Mouse (Mus musculus) G1E (cell line): Measurements from ENCODE around the gene Snupn. TPM values are rescaled to one million over a fixed set of nuclear protein-coding genes. Genes with fewer than 3 reads are reported as not detected.

Experiments used
- ATAC-seq: 2 replicates; pipeline ENCODE4 v1.8.0; 2016; ENCODE audit warnings: mild to moderate bottlenecking; ENCODE audit not compliant: insufficient number of reproducible peaks, poor library complexity, low FRiP score, severe bottlenecking; ENCODE audit errors: extremely low read depth
- DNase-seq: peaks from one replicate; pipeline ENCODE4 v3.0.0; 2012; ENCODE audit warnings: low spot score
- H3K27me3 ChIP-seq: 2 replicates; pipeline ENCODE4 v1.6.1; 2012; ENCODE audit warnings: mild to moderate bottlenecking, low read length, inconsistent platforms; ENCODE audit not compliant: insufficient read depth
- H3K36me3 ChIP-seq: replicated peaks from 2 replicates; pipeline ENCODE3; 2012; ENCODE audit warnings: mild to moderate bottlenecking, inconsistent platforms
- H3K4me1 ChIP-seq: 2 replicates; pipeline ENCODE4 v1.6.1; 2012; ENCODE audit warnings: low read depth, low read length, inconsistent platforms, mixed read lengths; ENCODE audit not compliant: insufficient read depth
- H3K4me3 ChIP-seq: 2 replicates; pipeline ENCODE4 v1.5.1; 2012; ENCODE audit warnings: low read depth, mild to moderate bottlenecking, inconsistent platforms, low read length, moderate library complexity, mixed read lengths
- H3K9me3 ChIP-seq: replicated peaks from 2 replicates; pipeline ENCODE4 v1.6.1; 2012; ENCODE audit warnings: inconsistent platforms
- CTCF ChIP-seq: IDR thresholded peaks from 2 replicates; pipeline ENCODE4 v1.5.1; 2012; ENCODE audit warnings: low read depth, low read length, inconsistent platforms, mixed read lengths
- GATA1 ChIP-seq: IDR thresholded peaks from 2 replicates; pipeline ENCODE4 v1.6.1; 2012; ENCODE audit warnings: borderline replicate concordance, low read length, inconsistent platforms, mixed read lengths
- GATA2 ChIP-seq: IDR thresholded peaks from 2 replicates; pipeline ENCODE4 v1.6.1; 2012; ENCODE audit warnings: low read depth, low read length, inconsistent platforms, borderline replicate concordance
- POLR2AphosphoS5 ChIP-seq: IDR thresholded peaks from 2 replicates; pipeline ENCODE4 v1.6.1; 2012; ENCODE audit warnings: low read depth, low read length, inconsistent platforms; ENCODE audit not compliant: insufficient replicate concordance
- TAL1 ChIP-seq: conservative IDR thresholded peaks from 2 replicates; pipeline ENCODE4 v1.6.1; 2012; ENCODE audit warnings: low read depth, low read length, inconsistent platforms, mixed read lengths
- polyA plus RNA-seq: library from polyadenylated mRNA; stranded (reverse); fragments of >175 nt; gene quantifications from 2 replicates; pipeline ENCODE4 v1.2.3, GENCODE M21; 2012
- total RNA-seq, 2 experiments: library from RNA; stranded (forward) in 1 of 2; stranded (reverse) in 1 of 2; fragments of 200-1000 nt in 1 of 2; fragments of >200 nt in 1 of 2; fragmentation: Nextera tagmentation in 1 of 2; gene quantifications; 2 replicates each; pipeline ENCODE4 v1.2.3; 2014 to 2017

Snupn gene
- total and polyA plus RNA-seq, 3 experiments: 2.4 to 19.2 (median 18.7) TPM

GRCm38 (mm10) chr9:57003011-57003410 lies 52.3 kb downstream of the Snupn start:
- H3K9me3 ChIP-seq: no peaks in the 10 kb centered on the region
- peaks cover 44% of the 10 kb centered on the region for H3K36me3 ChIP-seq
- DNase-seq: no peak
- no peaks in the 10 kb centered on the region for H3K27me3 ChIP-seq
- H3K4me3 ChIP-seq: no peak overlapping the region
- H3K4me1 ChIP-seq: peaks cover 8% of the 10 kb centered on the region
- no peak for TF ChIP-seq GATA2
- TF ChIP-seq TAL1: no peak
- TF ChIP-seq CTCF: no peak
- no peak for TF ChIP-seq GATA1
- TF ChIP-seq POLR2AphosphoS5: no peak
- ATAC-seq: no peak

- ATAC-seq (no peak), DNase-seq (no peak)
- H3K4me3 ChIP-seq: no peak overlapping the region
- peaks cover 39% of the 10 kb centered on the region for H3K36me3 ChIP-seq
- TF ChIP-seq TAL1 (no peak), GATA2 (no peak), POLR2AphosphoS5 (no peak), GATA1 (no peak), CTCF (no peak)
- no peaks in the 10 kb centered on the region for H3K27me3 ChIP-seq
- H3K9me3 ChIP-seq: peaks cover 4% of the 10 kb centered on the region; the same call in 1 of the 2 replicates
- H3K4me1 ChIP-seq: no peaks in the 10 kb centered on the region
Observed at GRCm38 (mm10) chr9:57012393-57012792, 61.7 kb downstream of the Snupn start.

DNA sequence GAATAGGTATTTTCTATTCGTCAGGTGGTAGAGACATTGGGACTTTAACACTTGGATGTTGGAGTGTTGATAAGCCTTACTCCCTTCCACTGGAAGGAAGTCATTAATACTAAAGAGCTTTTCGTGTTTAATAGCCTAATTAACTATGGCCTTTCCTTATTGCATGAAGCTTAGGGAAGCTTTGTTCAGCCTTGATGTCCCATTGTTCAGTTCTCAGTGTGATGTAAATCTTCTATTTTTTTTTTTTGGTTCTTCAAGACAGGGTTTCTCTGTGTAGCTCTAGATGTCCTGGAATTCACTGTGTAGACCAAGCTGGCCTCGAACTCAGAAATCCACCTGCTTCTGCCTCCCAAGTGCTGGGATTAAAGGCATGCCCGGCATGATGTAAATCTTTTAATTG lies 62.2 kb downstream of the Snupn start:
- Histone ChIP-seq H3K4me1 (no peaks in the 10 kb centered on the region), H3K9me3 (peaks cover 4% of the 10 kb centered on the region; the same call in 1 of the 2 replicates), H3K4me3 (no peak overlapping the region), H3K36me3 (peaks cover 34% of the 10 kb centered on the region), H3K27me3 (no peaks in the 10 kb centered on the region)
- DNase-seq (no peak), ATAC-seq (no peak)
- no peak for TF ChIP-seq POLR2AphosphoS5
- TF ChIP-seq GATA2: no peak
- no peak for TF ChIP-seq CTCF
- no peak for TF ChIP-seq TAL1
- no peak for TF ChIP-seq GATA1

- Histone ChIP-seq H3K4me1 (no peaks in the 10 kb centered on the region), H3K9me3 (peaks cover 4% of the 10 kb centered on the region; the same call in 1 of the 2 replicates), H3K27me3 (no peaks in the 10 kb centered on the region), H3K36me3 (peaks cover 27% of the 10 kb centered on the region), H3K4me3 (no peak overlapping the region)
- DNase-seq: no peak
- TF ChIP-seq CTCF (no peak), GATA2 (no peak), GATA1 (no peak), POLR2AphosphoS5 (no peak), TAL1 (no peak)
- no peak for ATAC-seq
Observed at GRCm38 (mm10) chr9:57013756-57014155, 63.1 kb downstream of the Snupn start.

DNA sequence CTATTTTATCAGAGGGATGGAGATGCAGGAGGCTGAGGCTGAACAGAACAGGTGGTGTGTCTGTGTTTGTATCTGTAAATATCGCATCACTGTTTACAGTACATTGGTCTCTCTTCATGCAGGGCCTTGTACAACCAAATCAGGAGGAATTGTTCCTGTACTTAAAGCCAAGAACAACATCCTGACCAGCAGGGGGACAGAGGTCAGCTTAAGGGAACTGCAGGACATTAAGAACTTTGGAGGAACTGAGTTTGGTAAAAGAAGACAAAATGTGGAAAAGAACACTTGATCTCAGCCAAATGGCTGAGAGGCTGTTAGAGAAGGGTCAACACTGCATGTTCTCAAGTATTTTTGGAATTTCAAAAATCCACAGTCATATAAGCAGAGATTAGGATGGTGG lies 64.1 kb downstream of the Snupn start:
- peaks cover 26% of the 10 kb centered on the region for H3K36me3 ChIP-seq
- no peak overlapping the region for H3K4me3 ChIP-seq
- peaks cover 4% of the 10 kb centered on the region; the same call in 1 of the 2 replicates for H3K9me3 ChIP-seq
- H3K27me3 ChIP-seq: no peaks in the 10 kb centered on the region
- H3K4me1 ChIP-seq: no peaks in the 10 kb centered on the region
- TF ChIP-seq POLR2AphosphoS5: no peak
- no peak for TF ChIP-seq CTCF
- no peak for TF ChIP-seq GATA2
- TF ChIP-seq TAL1: no peak
- TF ChIP-seq GATA1: no peak
- no peak for DNase-seq
- ATAC-seq: no peak

DNA sequence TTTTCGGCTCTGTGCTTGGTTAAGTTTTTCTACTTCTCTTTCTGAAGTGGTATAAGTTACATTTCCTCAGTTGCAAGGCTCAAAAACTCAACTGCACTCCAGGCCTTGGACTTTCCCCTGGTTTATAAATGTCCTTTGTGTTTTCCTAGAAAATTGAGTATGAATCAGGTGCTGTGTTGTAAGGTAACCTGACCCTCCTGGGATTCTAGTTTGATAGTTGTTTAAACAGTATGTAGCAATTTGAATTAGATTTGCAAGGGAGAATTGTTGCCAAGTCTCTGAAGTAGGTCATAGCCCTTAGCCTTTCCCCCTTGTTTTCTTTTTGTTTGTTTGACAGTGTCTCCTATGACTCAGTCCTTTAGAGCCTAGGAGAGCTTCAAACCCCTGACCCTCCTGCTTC lies 67.0 kb downstream of the Snupn start:
- peaks cover 38% of the 10 kb centered on the region for H3K36me3 ChIP-seq
- DNase-seq (no peak), ATAC-seq (no peak)
- TF ChIP-seq POLR2AphosphoS5 (no peak), CTCF (no peak), GATA2 (no peak), TAL1 (no peak), GATA1 (no peak)
- H3K4me3 ChIP-seq: no peak overlapping the region
- no peaks in the 10 kb centered on the region for H3K27me3 ChIP-seq
- H3K4me1 ChIP-seq: no peaks in the 10 kb centered on the region
- peaks cover 4% of the 10 kb centered on the region; the same call in 1 of the 2 replicates for H3K9me3 ChIP-seq

GRCm38 (mm10) chr9:57031756-57032155 lies 81.1 kb downstream of the Snupn start:
- ATAC-seq: no peak
- TF ChIP-seq CTCF (no peak), TAL1 (no peak), GATA2 (no peak), GATA1 (no peak), POLR2AphosphoS5 (no peak)
- DNase-seq: no peak

More at GRCm38 (mm10) chr9:57031756-57032155, 81.1 kb downstream of the Snupn start:
- Histone ChIP-seq H3K9me3 (no peaks in the 10 kb centered on the region), H3K4me3 (no peak overlapping the region), H3K4me1 (0 out of 2 replicates have a peak, but pooled peaks cover 2% of the 10 kb centered on the region), H3K27me3 (no peaks in the 10 kb centered on the region), H3K36me3 (peaks cover 66% of the 10 kb centered on the region)

Other genes starting within 250 kb of the Snupn start
- not detected in 2 replicates for gene Lingo1, start 154.4 kb upstream of the Snupn start, total RNA-seq (2014; fragmentation: Nextera tagmentation)
- 0.11 and 0.12 TPM in 2 replicates for gene Lingo1, start 154.4 kb upstream of the Snupn start, total RNA-seq (2017)
- not detected in 2 replicates for gene Lingo1, start 154.4 kb upstream of the Snupn start, polyA plus RNA-seq
- gene Odf3l1, start 86.2 kb upstream of the Snupn start, total RNA-seq (2014; fragmentation: Nextera tagmentation): not detected in 2 replicates
- not detected in 2 replicates for gene Odf3l1, start 86.2 kb upstream of the Snupn start, total RNA-seq (2017)
- gene Odf3l1, start 86.2 kb upstream of the Snupn start, polyA plus RNA-seq: not detected in 2 replicates
- not detected in 2 replicates for gene Cspg4, start 85.8 kb upstream of the Snupn start, total RNA-seq (2014; fragmentation: Nextera tagmentation)
- 0.12 and 0.16 TPM in 2 replicates for gene Cspg4, start 85.8 kb upstream of the Snupn start, total RNA-seq (2017)
- not detected in 2 replicates for gene Cspg4, start 85.8 kb upstream of the Snupn start, polyA plus RNA-seq
- gene Snx33, start 22.5 kb upstream of the Snupn start, total RNA-seq (2014; fragmentation: Nextera tagmentation): 5.8 and 6.9 TPM in 2 replicates
- gene Snx33, start 22.5 kb upstream of the Snupn start, total RNA-seq (2017): 6.5 and 7.4 TPM in 2 replicates
- 0.96 and 1.2 TPM in 2 replicates for gene Snx33, start 22.5 kb upstream of the Snupn start, polyA plus RNA-seq
- 42.1 and 49.6 TPM in 2 replicates for gene Imp3, start 13.4 kb upstream of the Snupn start, total RNA-seq (2014; fragmentation: Nextera tagmentation)
- 67.1 and 72.5 TPM in 2 replicates for gene Imp3, start 13.4 kb upstream of the Snupn start, total RNA-seq (2017)
- gene Imp3, start 13.4 kb upstream of the Snupn start, polyA plus RNA-seq: 61.8 and 68.6 TPM in 2 replicates
- 29.6 and 36.1 TPM in 2 replicates for gene Ptpn9, start 44.0 kb downstream of the Snupn start, total RNA-seq (2014; fragmentation: Nextera tagmentation)
- 26.2 and 29.2 TPM in 2 replicates for gene Ptpn9, start 44.0 kb downstream of the Snupn start, total RNA-seq (2017)
- 62.4 and 69.9 TPM in 2 replicates for gene Ptpn9, start 44.0 kb downstream of the Snupn start, polyA plus RNA-seq
- gene Sin3a, start 121.2 kb downstream of the Snupn start, total RNA-seq (2014; fragmentation: Nextera tagmentation): 78.5 and 116 TPM in 2 replicates
- gene Sin3a, start 121.2 kb downstream of the Snupn start, total RNA-seq (2017): 45.0 and 46.1 TPM in 2 replicates
- 15.4 and 24.1 TPM in 2 replicates for gene Sin3a, start 121.2 kb downstream of the Snupn start, polyA plus RNA-seq
- 66.7 and 68.5 TPM in 2 replicates for gene Man2c1, start 179.8 kb downstream of the Snupn start, total RNA-seq (2014; fragmentation: Nextera tagmentation)
- 56.3 and 68.6 TPM in 2 replicates for gene Man2c1, start 179.8 kb downstream of the Snupn start, total RNA-seq (2017)
- gene Man2c1, start 179.8 kb downstream of the Snupn start, polyA plus RNA-seq: 106 and 122 TPM in 2 replicates
- gene Neil1, start 197.4 kb downstream of the Snupn start, total RNA-seq (2014; fragmentation: Nextera tagmentation): 0.58 and 3.0 TPM in 2 replicates
- 2.1 and 2.6 TPM in 2 replicates for gene Neil1, start 197.4 kb downstream of the Snupn start, total RNA-seq (2017)
- gene Neil1, start 197.4 kb downstream of the Snupn start, polyA plus RNA-seq: 9.3 and 10.7 TPM in 2 replicates
- gene Commd4, start 207.5 kb downstream of the Snupn start, total RNA-seq (2014; fragmentation: Nextera tagmentation): 40.3 and 59.7 TPM in 2 replicates
- 130 and 175 TPM in 2 replicates for gene Commd4, start 207.5 kb downstream of the Snupn start, total RNA-seq (2017)
- 33.3 and 36.2 TPM in 2 replicates for gene Commd4, start 207.5 kb downstream of the Snupn start, polyA plus RNA-seq